Mouse (Mus musculus): ENCODE data around the gene Rps23.

DNA sequence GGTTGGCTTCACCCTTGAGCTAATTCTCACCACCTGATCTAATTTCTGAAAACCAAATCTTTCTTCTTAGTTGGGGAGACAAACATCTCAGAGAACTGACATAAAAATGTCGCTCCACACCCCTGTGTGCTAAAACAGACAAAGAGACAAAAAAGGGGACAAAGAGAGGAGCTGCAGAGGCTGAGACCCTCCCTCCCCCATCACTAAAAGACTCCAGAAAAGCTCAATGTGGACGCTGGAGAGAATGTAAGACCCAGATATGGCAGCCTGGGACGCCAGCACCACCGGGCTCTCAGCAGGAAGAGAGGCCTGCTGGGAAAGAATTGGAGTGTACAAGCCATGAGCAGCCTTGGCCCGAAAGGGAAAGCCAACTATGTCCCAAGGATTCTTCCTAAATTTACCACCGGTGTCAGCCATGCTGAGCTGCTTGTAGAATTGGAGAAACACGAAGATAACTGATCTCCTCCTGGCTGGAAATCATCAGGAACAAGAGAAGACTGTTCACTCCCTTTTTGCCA is 9.0 kb upstream of the Rps23 start:
- TF ChIP-seq MAFK (IDR thresholded peaks at IDR 0.05; ENCODE audit: insufficient read depth, low read depth, low read length) (no peak), HCFC1 (IDR thresholded peaks at IDR 0.05; ENCODE audit: borderline replicate concordance, insufficient read depth, low read length) (no peak), ZNF384 (IDR thresholded peaks at IDR 0.05; ENCODE audit: low read depth, low read length) (no peak), ZC3H11A (IDR thresholded peaks at IDR 0.05; ENCODE audit: borderline replicate concordance, low read depth, low read length) (no peak)
